Mouse (Mus musculus) layer of hippocampus, adult 8-10 months (tissue): ENCODE measurements at regions not wholly inside any gene's neighbourhood (a gene's known extent, or its start where the extent isn't known, plus 50 kb on each side); places are given as distances from the start of the nearest gene placed in this dataset.

Source experiments
- DNase-seq, 2 experiments: peaks; one replicate each; pipeline ENCODE4 v3.0.0; 2022; ENCODE audit warnings: low spot score in 2 of 2

DNA sequence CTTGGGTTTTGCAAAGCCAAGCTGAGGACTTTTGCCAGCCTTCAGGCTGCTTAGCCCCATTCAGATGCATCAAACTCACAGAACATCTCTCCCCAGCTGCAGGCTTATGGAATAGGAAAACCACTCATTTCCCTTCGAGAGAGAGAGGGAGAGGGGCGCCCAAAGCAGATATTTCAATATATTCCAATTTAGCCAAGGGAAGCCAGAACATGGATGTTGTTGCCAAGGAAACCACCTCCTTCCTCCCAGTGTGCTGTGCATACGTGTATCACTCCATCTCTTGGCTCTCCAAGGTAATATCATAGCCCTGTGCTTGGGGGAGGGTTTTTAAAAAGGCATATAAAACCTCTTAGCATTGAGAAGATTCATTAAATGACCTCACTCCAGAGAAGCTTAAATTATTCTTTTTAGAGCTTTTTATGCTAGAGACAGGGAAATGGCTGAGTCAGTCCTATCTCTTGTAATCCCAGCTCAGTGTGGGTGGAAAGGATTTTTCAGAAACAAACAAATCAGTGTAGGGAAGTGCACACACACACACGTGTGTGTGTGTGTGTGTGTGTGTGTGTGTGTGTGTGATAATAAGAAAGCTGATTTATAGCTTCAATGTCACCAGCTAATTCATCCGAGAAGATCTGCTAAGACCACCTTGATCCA, 245.1 kb downstream of the Rps24 start:
- DNase-seq, result no peak

- no peak for DNase-seq
Measured at GRCm38 (mm10) chr14:24733326-24733725, 246.4 kb downstream of the Rps24 start.

DNA sequence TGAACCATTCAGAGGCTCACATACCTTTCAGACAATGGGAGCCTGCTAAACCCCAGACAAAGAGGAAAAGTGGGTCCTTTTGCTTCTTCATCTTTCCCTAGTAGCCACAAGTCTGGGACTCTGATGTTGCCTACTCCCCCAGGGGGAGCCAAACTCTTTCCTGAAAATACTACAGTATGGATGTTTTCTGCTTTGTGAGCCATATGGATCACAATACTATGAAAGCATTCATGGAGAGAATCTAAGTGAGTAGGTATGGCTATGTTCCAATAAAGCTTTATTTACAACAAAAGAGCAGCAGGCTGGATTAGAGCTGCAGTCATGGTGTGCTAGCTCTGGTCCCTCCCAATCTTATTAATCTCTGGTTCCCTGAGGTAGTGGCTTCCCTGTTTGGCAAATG, 251.9 kb downstream of the Rps24 start:
- DNase-seq, result no peak

GRCm38 (mm10) chr14:24744451-24744850, 257.5 kb downstream of the Rps24 start:
- DNase-seq, result no peak

GRCm38 (mm10) chr14:24745730-24746129, 258.8 kb downstream of the Rps24 start:
- DNase-seq, result no peak

DNA sequence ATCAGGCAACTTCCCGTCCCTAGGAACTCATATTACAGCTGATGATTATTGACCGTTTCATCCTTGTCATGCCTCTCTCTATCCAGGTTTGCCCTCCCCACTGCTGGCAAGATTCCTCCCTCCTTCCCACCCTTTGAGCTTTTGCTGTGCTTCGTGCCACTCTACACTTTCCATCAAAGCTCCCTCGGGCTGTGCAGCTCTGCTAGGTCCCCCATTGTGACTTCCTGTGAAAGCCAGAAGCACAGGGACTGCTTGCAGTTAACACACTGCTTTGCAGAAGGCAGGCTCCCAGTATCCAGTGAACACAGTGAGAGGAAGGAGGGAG, 260.5 kb downstream of the Rps24 start:
- no peak for DNase-seq

DNA sequence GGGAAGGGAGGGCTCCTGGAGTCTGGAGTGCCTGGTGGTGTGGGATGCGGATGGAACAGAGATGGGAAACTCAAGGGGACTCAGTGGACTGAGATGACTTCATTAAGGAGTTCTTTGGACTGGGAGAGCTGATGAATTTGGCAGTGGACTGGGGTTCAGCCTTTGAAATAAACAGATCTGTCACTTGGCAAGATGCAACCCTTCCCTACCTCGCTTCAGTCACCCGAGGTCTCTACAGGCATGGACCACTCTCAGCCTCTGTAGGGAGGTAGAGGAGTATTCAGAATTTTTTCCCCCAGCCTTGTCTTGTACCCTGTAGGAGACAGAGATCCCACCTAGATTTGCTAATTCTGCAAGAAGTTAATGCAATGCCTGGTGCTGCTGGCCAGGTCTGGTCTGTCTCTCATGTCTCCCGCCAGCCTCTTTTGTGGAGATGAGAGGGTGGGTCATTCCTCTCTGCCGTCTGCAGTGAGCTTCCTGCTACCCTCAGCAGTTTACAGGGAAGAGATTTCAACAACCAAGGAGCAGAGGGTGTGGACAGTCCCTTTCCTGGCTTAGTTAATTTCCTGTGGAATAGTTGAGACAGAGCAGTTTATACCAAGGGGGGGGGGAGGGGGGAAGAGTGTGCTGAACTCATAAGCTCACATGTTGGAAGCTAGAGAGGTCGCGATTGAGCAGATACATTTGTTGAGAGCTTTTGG, 261.0 kb downstream of the Rps24 start:
- DNase-seq, result no peak

DNA sequence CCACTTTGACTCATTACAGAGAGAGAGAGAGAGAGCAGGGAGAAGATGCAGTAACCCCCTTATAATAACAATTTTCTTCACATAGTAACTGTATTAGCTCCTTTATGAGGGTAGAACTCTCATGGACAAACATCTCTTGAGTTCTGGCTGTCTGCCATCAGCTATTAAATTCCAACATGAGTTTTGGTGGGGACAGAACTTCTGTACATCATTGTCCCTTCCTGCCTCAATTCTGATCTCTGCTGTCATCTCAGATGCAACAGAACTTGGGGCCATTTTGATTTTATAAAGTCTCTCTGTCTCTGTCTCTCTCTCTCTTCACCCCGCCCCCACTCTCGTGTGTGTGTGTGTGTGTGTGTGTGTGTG, 261.6 kb downstream of the Rps24 start:
- no peak for DNase-seq

- DNase-seq, result no peak
Measured at GRCm38 (mm10) chr14:24749313-24749712, 262.4 kb downstream of the Rps24 start.

DNA sequence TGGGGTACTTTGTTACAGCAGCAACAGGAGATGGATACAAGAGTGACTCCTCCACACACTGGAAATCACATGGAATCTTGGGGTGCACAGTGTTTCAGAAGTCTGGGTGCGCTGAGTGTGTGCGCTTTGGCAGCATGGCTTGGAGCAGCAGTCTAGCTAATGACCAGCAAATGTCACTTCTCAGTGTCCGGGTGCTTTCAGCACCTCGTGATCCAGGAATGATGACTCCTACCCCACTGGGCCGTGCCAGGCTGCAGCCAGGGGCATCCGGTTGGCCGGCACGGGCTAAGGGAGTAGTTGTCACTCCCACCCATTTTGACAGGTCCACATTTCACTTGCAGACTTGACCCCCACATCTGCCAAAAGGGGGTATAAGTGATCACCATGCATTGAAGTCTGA, 264.3 kb downstream of the Rps24 start:
- no peak for DNase-seq

DNA sequence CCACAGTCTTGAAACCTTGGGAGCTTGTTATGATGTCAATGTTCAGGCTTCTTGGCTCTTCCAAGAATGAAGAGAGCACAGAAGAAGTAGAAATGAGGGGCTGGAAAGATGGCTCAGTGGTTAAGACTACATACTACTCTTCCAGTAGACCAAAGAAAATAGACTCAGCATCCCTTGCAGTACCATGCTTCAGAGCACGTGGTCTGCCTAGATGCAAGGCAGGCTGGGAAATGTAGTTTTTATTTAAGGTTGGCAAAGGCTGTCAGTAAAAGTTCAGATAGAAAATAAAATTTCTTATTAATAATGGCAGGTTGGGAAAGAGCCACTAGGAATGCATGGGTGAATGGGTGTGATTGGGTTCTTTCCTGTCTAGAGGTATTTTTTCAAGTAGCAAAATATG, 267.8 kb downstream of the Rps24 start:
- DNase-seq, result no peak

GRCm38 (mm10) chr14:24755426-24756117, 268.6 kb downstream of the Rps24 start:
- DNase-seq, result no peak

DNA sequence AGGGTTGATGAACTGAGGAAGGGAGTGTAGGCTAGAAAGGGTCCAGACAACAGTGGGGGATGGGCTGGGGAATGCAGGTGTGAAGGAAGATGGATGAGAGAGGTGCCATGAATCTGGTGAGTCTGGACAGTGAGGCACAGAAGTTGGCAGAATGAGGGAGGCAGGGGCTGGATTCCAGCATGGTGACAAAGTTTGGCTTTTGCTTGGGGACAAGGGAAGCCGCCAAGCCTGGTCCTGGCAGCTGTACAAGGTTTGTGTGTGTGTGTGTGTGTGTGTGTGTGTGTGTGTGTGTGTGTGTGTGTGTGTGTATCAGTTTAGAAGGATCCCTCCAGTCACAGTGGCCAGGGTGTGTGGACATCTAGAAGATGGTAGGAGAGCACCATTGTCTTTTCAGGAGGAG, 270.4 kb downstream of the Rps24 start:
- DNase-seq, result no peak

- no peak for DNase-seq
Measured at GRCm38 (mm10) chr14:24757843-24758242, 270.9 kb downstream of the Rps24 start.

- no peak for DNase-seq
Measured at GRCm38 (mm10) chr14:24760926-24761325, 274.0 kb downstream of the Rps24 start.

DNA sequence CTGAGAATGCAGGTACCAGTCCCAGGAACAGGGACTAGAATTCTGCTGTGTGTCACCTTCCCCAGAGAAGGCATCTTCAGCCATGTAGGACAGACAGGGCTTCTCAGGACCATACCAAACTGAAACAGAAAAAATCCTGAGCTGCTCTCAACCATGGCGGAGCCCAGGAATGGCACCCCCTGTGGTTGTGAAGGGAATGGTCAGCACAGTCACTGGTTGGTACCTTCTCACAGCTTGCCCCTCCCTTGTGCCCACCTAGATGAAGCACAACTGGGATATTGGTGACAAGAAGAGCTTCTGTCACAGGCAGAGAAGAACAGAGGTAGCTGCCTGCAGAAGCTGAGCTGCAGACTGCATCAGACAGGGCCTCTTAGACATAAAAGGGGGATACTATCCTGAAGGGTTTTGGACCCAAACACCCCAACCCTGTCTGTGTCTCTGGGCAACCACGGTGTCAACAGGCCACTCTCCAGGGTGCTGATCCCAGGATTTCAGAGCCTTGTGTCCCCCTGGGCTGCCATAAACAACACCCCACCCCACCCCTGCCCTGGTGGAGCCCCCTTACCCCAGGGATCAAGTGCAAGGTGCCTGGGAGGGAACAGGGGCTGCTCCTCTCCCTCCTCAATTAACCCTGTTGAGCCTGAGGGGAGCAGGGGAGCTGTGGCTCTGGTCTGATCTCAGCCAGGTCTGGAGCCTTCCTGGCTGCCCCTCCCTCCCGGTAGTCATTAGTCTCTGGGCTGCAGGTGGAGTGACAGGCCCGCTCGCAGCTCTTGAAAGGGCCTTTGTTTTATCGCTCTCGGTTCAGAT, 275.7 kb downstream of the Rps24 start:
- DNase-seq, result no peak

- DNase-seq, result no peak
Measured at GRCm38 (mm10) chr14:24763275-24763812, 276.4 kb downstream of the Rps24 start.

- no peak for DNase-seq
Measured at GRCm38 (mm10) chr14:24763845-24764244, 276.9 kb downstream of the Rps24 start.

DNA sequence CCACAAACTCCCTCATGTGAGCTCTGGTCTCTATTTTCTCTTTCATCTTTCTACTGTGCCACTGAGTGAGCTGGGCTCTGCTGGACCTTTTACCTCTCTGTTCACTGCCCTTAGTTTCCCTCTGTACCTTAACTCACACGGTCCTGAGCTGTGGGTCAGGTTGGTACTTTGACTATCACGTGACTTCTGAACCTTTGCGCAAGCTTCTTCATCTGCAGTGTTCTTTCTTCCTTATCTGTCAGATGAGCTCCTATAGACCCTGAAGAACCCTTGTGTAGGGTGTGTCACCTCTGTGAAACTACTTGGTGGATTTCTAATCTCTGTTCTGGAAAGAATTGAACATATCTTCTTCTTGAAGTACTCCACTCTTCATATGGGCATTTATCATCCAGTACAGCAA, 279.3 kb downstream of the Rps24 start:
- no peak for DNase-seq

DNA sequence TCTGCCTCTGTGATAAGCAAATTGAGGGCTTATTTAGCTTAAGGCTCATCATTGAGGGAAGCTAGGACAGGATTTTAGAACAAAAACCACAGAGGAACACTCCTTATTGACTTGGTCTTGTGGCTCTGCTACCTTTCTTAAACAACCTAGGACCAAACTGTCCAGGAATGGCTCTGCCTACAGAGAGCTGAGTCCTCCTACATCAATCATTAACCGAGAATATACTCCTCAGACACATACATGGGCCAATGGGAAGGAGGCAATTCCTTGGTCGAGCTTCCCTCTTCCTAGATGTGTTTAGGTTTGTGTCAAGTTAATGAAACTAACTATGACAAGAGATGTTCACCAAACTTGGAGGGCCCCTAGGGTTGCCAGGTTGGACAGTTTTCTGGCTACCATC, 279.8 kb downstream of the Rps24 start:
- DNase-seq, result no peak

DNA sequence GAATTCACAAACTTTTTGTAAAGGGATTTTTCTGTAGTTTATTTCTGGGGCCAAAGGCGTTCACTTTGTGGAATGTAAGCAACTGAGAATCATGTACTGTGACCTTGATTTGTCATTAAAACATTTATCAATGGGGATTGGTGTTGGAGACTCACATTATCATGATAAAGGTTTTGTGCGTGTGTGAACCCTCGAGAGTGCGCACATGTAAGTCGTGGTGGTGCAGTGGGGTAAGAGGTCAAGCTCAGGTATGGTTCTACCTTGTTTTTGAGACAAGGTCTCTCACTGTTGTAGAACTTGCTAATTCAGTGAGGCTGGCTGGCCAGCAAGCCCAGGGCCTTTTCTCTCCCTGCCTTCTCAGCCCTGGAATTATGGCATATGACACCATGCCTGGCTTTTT, 280.4 kb downstream of the Rps24 start:
- no peak for DNase-seq

DNA sequence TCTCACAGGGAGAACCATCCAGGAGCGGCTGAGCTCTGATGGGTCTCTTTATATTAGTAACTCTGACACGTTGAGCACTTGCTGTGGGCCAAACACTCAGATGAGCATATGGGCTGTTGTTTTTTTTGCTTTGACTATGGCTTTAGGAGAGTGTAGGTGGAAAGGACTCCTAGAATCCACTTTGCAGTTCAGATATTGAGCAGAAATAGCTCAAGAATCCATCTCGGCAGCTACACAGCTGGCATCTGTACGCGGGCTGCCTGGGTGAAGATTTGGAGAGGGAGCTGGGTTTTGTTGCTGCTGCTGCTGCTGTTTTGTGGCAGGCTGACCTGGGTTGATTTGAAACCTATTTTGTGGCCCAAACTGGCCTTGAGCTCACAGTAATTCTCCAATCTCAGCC, 281.0 kb downstream of the Rps24 start:
- no peak for DNase-seq
